Mouse (Mus musculus) kidney, postnatal 0 days (tissue): Measurements from ENCODE around the gene Havcr2. TPM values are rescaled to one million over a fixed set of nuclear protein-coding genes. Genes with fewer than 3 reads are reported as not detected.

Experiments
- ATAC-seq: fragments of 200-750 bp; cut with Nextera tagmentation; replicated peaks from 2 replicates; pipeline ENCODE4 v1.8.0; 2017; ENCODE audit warnings: low read depth, moderate number of reproducible peaks, moderate TSS enrichment, moderate library complexity; ENCODE audit not compliant: low FRiP score
- DNase-seq: peaks from one replicate; pipeline ENCODE4 v3.0.0-alpha.2; 2016; ENCODE audit warnings: low spot score
- H3K27ac ChIP-seq: fragments of 300-500 bp; sonication (generic); 2 replicates; pipeline ENCODE4 v1.5.1; 2014; ENCODE audit warnings: mild to moderate bottlenecking
- H3K27me3 ChIP-seq: fragments of 300-500 bp; sonication (generic); 2 replicates; pipeline ENCODE4 v1.6.1; 2014; ENCODE audit warnings: low read length, mixed read lengths; ENCODE audit not compliant: insufficient read depth
- H3K36me3 ChIP-seq: fragments of 300-500 bp; sonication (generic); 2 replicates; pipeline ENCODE4 v1.6.1; 2014; ENCODE audit warnings: low read length, mixed read lengths; ENCODE audit not compliant: insufficient read depth
- H3K4me1 ChIP-seq: fragments of 300-500 bp; sonication (generic); replicated peaks from 2 replicates; pipeline ENCODE4 v1.6.1; 2014; ENCODE audit warnings: antibody characterized with exemption, low read length, mixed read lengths; ENCODE audit not compliant: insufficient read depth
- H3K4me2 ChIP-seq: fragments of 300-500 bp; sonication (generic); 2 replicates; pipeline ENCODE4 v1.6.1; 2014; ENCODE audit warnings: mild to moderate bottlenecking, low read length, moderate library complexity, mixed read lengths
- H3K4me3 ChIP-seq: fragments of 300-500 bp; sonication (generic); replicated peaks from 2 replicates; pipeline ENCODE4 v1.5.1; 2014; ENCODE audit warnings: low read depth, low read length
- H3K9ac ChIP-seq: fragments of 300-500 bp; sonication (generic); 2 replicates; pipeline ENCODE4 v1.6.1; 2014; ENCODE audit warnings: low read depth, low read length
- H3K9me3 ChIP-seq: fragments of 300-500 bp; sonication (generic); replicated peaks from 2 replicates; pipeline ENCODE4 v1.6.1; 2016; ENCODE audit warnings: low read length, inconsistent platforms, mixed read lengths
- CTCF ChIP-seq: IDR thresholded peaks from 2 replicates; pipeline ENCODE4 v1.5.1; 2016; ENCODE audit warnings: antibody characterized with exemption, low read depth, mild to moderate bottlenecking, moderate library complexity
- WGBS: fragments of 180-500 bp; shearing (Covaris S2); extraction: QIAGEN DNeasy Blood & Tissue Kit; methylation state at CpG from one replicate; pipeline ENCODE4 v1.1.7; 2014; 5-methylcytosine and 5-hydroxymethylcytosine counted together
- polyA plus RNA-seq: library from polyadenylated mRNA; unstranded; fragments of >200 nt; fragmentation: Nextera tagmentation; extraction: Ambion mirVana; gene quantifications from 2 replicates; pipeline ENCODE4 v1.2.1, GENCODE M21; 2015

Gene Havcr2
- polyA plus RNA-seq, 1 experiment from 2014 or later: 0.11 TPM

DNA sequence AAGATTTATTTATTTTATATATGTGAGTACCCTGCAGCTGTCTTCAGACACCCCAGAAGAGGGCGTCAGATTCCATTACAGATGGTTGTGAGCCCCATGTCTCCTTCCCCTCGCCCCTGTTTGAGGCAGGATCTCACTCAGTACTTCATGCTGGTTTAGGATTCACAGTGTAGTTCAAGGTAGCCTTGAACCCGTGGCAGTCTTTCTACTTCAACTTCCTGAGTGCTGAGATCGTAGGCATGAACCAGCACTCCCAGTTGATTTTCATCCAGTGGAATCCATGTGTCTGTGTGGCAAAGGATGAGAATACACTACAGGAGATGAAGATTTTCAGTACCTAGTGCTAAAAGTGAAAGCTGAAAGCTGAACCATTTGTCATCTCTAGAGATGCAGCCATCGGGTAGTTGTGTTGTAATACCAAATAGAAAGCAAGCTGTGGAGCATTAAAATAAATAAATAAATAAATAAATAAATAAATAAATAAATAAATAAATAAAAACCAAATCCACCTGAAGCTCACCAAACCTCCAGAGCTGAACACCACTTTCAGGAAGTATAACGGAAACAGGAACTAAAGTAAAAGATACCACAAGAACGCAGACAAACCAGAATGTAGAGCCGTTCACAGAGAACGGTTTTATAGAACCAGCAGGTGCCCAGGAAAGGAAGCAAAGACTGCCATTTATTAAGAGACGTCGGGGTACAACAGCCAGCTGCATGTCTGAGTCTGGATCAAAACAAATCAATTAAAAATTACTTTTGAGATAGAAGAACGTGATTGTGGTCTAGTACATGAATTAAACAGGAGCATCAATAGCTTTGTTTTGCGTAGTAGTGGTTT is 6.9 kb upstream of the Havcr2 start:
- Histone ChIP-seq H3K9me3 (no peaks in the 10 kb centered on the region), H3K4me3 (no peak overlapping the region), H3K4me2 (no peak overlapping the region), H3K27ac (no peak overlapping the region), H3K9ac (no peak overlapping the region), H3K36me3 (no peaks in the 10 kb centered on the region), H3K27me3 (no peaks in the 10 kb centered on the region), H3K4me1 (no peaks in the 10 kb centered on the region)
- DNase-seq (no peak), ATAC-seq (no peak)
- no peak for TF ChIP-seq CTCF
- 75% methylated on average over 13 of the region's 13 CpGs for WGBS

DNA sequence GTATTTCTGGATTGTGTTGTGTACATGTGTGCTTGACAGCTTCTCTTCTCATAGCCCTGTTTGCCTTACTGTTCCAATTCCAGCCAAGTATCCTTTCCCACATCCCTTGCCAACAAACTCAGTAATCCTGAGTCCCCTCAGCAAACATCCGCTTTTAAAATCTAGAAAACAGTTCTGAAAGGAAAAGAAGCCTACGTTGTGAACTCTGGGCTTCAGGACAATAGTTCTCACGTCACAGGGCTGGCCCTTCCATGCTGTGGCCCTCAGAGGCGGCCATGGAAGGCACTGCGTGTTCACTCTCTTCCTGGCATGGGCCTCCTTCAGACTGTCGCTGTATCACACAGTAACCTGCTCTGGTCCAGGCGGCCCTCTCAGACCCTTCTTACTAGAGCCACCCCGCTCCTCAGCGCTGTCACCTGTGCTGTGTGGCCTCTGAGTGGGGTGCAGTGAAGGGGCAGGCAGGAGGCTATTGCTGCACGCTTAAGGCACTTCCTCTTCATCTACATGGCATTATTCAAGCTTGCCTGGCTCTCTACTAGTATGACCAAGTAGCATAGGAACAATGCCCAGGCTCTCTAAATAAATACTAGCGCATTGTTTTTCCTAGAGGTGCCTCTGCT is 5.2 kb upstream of the Havcr2 start:
- no peak overlapping the region for H3K27ac ChIP-seq
- WGBS: 82% methylated on average over 11 of the region's 11 CpGs
- H3K4me1 ChIP-seq: no peaks in the 10 kb centered on the region
- H3K9me3 ChIP-seq: no peaks in the 10 kb centered on the region
- no peak overlapping the region for H3K4me2 ChIP-seq
- ATAC-seq: no peak
- TF ChIP-seq CTCF: no peak
- no peaks in the 10 kb centered on the region for H3K27me3 ChIP-seq
- no peak overlapping the region for H3K4me3 ChIP-seq
- H3K9ac ChIP-seq: no peak overlapping the region
- H3K36me3 ChIP-seq: no peaks in the 10 kb centered on the region
- DNase-seq: no peak

DNA sequence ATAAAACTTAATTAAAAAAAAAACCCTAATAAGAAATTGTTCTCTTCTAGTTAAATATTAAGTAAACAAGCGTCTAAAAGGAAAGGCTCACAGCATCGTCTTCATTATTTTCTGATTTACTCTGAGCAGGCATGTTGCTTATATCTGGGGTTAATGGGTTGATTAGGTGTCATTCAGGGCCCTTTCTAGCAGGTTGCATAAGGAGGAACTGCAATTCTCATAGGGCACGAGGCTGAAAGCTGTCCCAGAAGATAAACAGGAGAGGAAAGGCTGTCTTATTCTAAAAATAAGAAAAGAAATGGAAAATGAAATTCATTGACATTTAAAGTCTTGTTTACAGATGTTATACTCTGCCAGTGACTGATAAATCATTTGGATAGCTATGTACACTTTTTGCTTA is 5.2 kb downstream of the Havcr2 start:
- no peak for DNase-seq
- no peak overlapping the region for H3K4me2 ChIP-seq
- no peaks in the 10 kb centered on the region for H3K27me3 ChIP-seq
- WGBS: 62% methylated on average over 3 of the region's 3 CpGs
- no peak for TF ChIP-seq CTCF
- H3K36me3 ChIP-seq: no peaks in the 10 kb centered on the region
- ATAC-seq: no peak
- no peak overlapping the region for H3K4me3 ChIP-seq
- no peaks in the 10 kb centered on the region for H3K9me3 ChIP-seq
- no peak overlapping the region for H3K27ac ChIP-seq
- H3K4me1 ChIP-seq: no peaks in the 10 kb centered on the region
- no peak overlapping the region for H3K9ac ChIP-seq

DNA sequence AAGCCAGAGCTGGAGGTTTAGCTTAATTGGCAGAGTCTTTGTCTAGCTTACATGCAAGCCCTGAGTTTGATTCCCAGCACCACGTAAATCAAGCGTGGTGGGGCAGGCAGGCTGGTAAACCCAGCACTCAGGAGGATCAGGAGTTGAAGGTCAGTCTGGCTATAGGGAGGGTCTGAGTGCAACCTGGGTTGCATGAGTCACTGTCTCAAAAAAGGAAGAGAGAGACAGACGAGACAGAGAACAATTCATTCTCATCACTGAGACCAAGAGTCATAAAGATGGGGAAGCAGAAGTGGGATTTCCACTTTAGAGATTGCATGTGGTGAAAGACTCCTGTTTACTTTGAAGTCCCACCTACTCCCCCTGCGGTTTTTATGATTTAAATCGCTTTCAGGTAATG is 6.6 kb downstream of the Havcr2 start:
- 61% methylated on average over 5 of the region's 5 CpGs for WGBS
- no peaks in the 10 kb centered on the region for H3K4me1 ChIP-seq
- TF ChIP-seq CTCF: no peak
- no peaks in the 10 kb centered on the region for H3K9me3 ChIP-seq
- H3K4me2 ChIP-seq: no peak overlapping the region
- H3K4me3 ChIP-seq: no peak overlapping the region
- ATAC-seq: no peak
- H3K27ac ChIP-seq: no peak overlapping the region
- no peaks in the 10 kb centered on the region for H3K27me3 ChIP-seq
- no peaks in the 10 kb centered on the region for H3K36me3 ChIP-seq
- H3K9ac ChIP-seq: no peak overlapping the region
- no peak for DNase-seq

DNA sequence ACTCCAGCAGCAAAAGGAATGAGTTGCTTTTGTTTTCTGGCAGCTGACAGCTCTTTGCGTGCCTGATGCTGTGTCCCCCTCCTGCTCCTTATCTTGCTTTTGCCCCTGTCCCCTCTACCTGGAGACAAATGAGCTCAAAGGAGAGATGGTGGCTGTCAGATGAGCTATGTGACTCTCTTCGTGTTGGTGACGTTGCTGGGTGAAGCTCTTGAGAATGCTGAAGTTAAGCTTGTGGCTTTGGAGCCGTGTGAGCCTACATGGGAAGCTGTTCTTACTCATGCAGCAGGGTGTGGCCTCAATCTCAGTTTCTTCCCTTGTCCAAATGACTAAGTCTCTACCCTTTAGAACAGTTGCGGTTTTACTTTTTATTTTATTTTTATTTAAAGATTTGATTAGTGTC is 7.2 kb downstream of the Havcr2 start:
- no peak for TF ChIP-seq CTCF
- H3K27ac ChIP-seq: no peak overlapping the region
- no peak for DNase-seq

DNA sequence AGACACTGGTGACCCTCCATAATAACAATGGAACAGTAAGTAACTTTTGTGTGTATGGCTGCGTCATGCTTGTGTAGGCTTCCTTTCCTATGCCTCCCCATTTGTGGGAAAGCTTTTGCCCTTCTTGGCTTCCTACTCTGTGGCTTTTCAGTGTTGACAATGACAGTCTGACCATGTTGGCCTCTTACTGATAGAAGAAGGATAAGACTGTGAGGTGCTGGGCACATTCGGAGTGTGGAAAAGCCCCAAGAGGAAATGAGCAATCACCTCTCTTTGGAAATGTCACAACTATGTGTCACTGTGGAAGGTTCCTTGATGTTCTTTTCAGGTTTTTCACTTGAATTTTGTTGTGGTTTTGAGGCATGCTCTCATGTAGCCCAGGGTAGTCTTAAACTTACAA is 12.1 kb downstream of the Havcr2 start:
- TF ChIP-seq CTCF: no peak
- no peaks in the 10 kb centered on the region for H3K27me3 ChIP-seq
- no peak overlapping the region for H3K9ac ChIP-seq
- H3K4me3 ChIP-seq: no peak overlapping the region
- H3K4me2 ChIP-seq: no peak overlapping the region
- DNase-seq (no peak), ATAC-seq (no peak)
- no peaks in the 10 kb centered on the region for H3K4me1 ChIP-seq
- no peaks in the 10 kb centered on the region for H3K36me3 ChIP-seq
- 83% methylated on average over 2 of the region's 2 CpGs for WGBS
- no peaks in the 10 kb centered on the region for H3K9me3 ChIP-seq
- H3K27ac ChIP-seq: no peak overlapping the region

More for the DNA sequence above, 7.2 kb downstream of the Havcr2 start:
- ATAC-seq: no peak
- Histone ChIP-seq H3K27me3 (no peaks in the 10 kb centered on the region), H3K4me2 (no peak overlapping the region), H3K4me1 (no peaks in the 10 kb centered on the region), H3K4me3 (no peak overlapping the region), H3K9me3 (no peaks in the 10 kb centered on the region), H3K36me3 (no peaks in the 10 kb centered on the region), H3K9ac (no peak overlapping the region)
- WGBS: 59% methylated on average over 5 of the region's 5 CpGs
